Mouse (Mus musculus): ENCODE data around the gene Ptov1.

Ptov1 gene

GRCm38 (mm10) chr7:44839491-44840191 lies 29.9 kb downstream of the Ptov1 start:
- no peak for DNase-seq

GRCm38 (mm10) chr7:44839171-44839490 lies 30.5 kb downstream of the Ptov1 start:
- DNase-seq: no peak

- DNase-seq: no peak
Measured at GRCm38 (mm10) chr7:44838073-44838472, 31.5 kb downstream of the Ptov1 start.

GRCm38 (mm10) chr7:44836423-44837053 lies 33.0 kb downstream of the Ptov1 start:
- DNase-seq: no peak

- DNase-seq: no peak
Measured at GRCm38 (mm10) chr7:44836016-44836404, 33.6 kb downstream of the Ptov1 start.

- DNase-seq: no peak
Measured at GRCm38 (mm10) chr7:44835373-44836015, 34.1 kb downstream of the Ptov1 start.

GRCm38 (mm10) chr7:44832763-44833162 lies 36.8 kb downstream of the Ptov1 start:
- no peak for DNase-seq

- DNase-seq: no peak
Measured at GRCm38 (mm10) chr7:44828706-44829105, 40.9 kb downstream of the Ptov1 start.

GRCm38 (mm10) chr7:44826771-44827170 lies 42.8 kb downstream of the Ptov1 start:
- DNase-seq: no peak

- peak; percentile 79 for DNase-seq
Measured at GRCm38 (mm10) chr7:44824872-44825271, 44.7 kb downstream of the Ptov1 start.

GRCm38 (mm10) chr7:44823409-44823808 lies 46.2 kb downstream of the Ptov1 start:
- no peak for DNase-seq

- no peak for DNase-seq
Measured at GRCm38 (mm10) chr7:44821666-44822448, 47.7 kb downstream of the Ptov1 start.

GRCm38 (mm10) chr7:44820525-44820924 lies 49.1 kb downstream of the Ptov1 start:
- no peak for DNase-seq

- DNase-seq: no peak
Measured at GRCm38 (mm10) chr7:44819863-44820262, 49.7 kb downstream of the Ptov1 start.

GRCm38 (mm10) chr7:44819391-44819790 lies 50.2 kb downstream of the Ptov1 start:
- no peak for DNase-seq

GRCm38 (mm10) chr7:44818751-44819235 lies 50.8 kb downstream of the Ptov1 start:
- DNase-seq: no peak

- no peak for DNase-seq
Measured at GRCm38 (mm10) chr7:44818164-44818563, 51.4 kb downstream of the Ptov1 start.

GRCm38 (mm10) chr7:44817441-44817840 lies 52.1 kb downstream of the Ptov1 start:
- DNase-seq: no peak

GRCm38 (mm10) chr7:44816470-44817021 lies 53.0 kb downstream of the Ptov1 start, which contains the start of gene Atf5:
Gene Atf5 (minus strand): TSS chr7:44816658.
- DNase-seq: peak; percentile 47

GRCm38 (mm10) chr7:44815721-44816469 lies 53.7 kb downstream of the Ptov1 start, which contains the start of the genes Nup62 and Il4i1:
Gene Nup62 (plus strand): TSS chr7:44816088.
Gene Il4i1 (plus strand): TSS chr7:44816387.
- DNase-seq: peak; percentile 99

- peak; percentile 37 for DNase-seq
Measured at GRCm38 (mm10) chr7:44814952-44815553, 54.5 kb downstream of the Ptov1 start.

GRCm38 (mm10) chr7:44814423-44814822 lies 55.2 kb downstream of the Ptov1 start:
- no peak for DNase-seq

Measured in kidney, adult 9 months (tissue).